Mouse (Mus musculus): Measurements from ENCODE around the gene Ntsr2. TPM values are rescaled to one million over a fixed set of nuclear protein-coding genes. Genes with fewer than 3 reads are reported as not detected.

Gene Ntsr2
- not detected in 2 replicates for polyA plus RNA-seq (2015; fragmentation: Nextera tagmentation; extraction: Ambion mirVana)

DNA sequence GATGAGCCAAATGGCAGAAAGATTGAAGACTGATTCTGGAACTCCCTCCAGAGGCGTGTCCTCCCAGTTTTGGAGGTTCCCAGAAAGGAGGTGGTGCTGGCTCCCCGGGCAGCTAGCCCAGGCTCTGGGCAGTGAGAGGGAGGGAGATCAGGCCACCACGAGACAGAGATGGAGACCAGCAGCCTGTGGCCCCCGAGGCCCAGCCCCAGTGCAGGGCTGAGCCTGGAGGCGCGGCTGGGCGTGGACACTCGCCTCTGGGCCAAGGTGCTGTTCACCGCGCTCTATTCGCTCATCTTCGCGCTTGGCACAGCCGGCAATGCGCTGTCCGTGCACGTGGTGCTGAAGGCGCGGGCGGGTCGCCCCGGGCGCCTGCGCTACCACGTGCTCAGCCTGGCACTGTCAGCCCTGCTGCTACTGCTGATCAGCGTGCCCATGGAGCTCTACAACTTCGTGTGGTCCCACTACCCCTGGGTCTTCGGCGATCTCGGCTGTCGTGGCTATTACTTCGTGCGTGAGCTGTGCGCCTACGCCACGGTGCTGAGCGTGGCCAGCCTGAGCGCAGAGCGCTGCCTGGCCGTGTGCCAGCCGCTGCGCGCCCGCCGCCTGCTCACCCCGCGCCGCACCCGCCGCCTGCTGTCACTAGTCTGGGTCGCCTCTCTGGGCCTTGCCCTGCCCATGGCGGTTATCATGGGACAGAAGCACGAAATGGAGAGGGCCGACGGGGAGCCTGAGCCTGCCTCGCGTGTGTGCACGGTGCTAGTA, at the start of gene Ntsr2:
Gene Ntsr2, plus strand, starts transcription at position 51 of the 762 bp plus-strand sequence.
- Histone ChIP-seq H3K4me3 (replicated peaks) (no peak within 1 kb of the TSS), H3K4me1 (replicated peaks) (no peaks in the 10 kb centered on the region), H3K36me3 (replicated peaks) (no peaks in the 10 kb centered on the region), H3K27me3 (peaks cover 36% of the 10 kb centered on the region), H3K9ac (no peak within 1 kb of the TSS), H3K27ac (replicated peaks) (no peak within 1 kb of the TSS), H3K4me2 (peak within 1 kb of the TSS; percentile 30), H3K9me3 (replicated peaks) (no peaks in the 10 kb centered on the region)
- WGBS (ENCODE audit: insufficient replicate concordance) = 6% methylated on average over 58 of the region's 58 CpGs
- peak; percentile 15; the same call in 1 of the 2 replicates for ATAC-seq (ENCODE audit: insufficient read depth)

DNA sequence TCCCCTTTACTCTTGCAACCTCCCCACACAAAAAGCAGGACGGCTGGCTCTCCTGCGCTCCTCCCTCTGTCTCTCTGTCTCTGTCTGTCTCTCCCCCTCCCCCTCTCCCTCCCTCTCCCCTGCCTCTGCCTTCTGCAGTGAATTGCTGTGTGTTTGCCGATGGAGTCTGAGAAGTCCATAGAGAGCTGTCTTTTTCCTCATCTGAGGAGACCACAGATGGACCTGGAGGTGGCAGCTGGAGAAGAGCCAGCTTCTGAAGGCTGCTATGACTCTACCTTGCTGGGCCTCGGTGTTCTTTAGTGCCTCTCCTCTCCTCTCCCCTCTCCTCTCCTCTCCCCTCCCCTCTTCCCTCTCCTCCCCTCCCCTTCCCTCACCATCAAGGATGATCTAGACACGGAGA, 47.6 kb upstream of the Ntsr2 start:
- Histone ChIP-seq H3K9ac (no peak overlapping the region), H3K4me3 (replicated peaks) (no peak overlapping the region), H3K36me3 (replicated peaks) (no peaks in the 10 kb centered on the region), H3K4me2 (no peak overlapping the region), H3K4me1 (replicated peaks) (no peaks in the 10 kb centered on the region), H3K27me3 (no peaks in the 10 kb centered on the region), H3K27ac (replicated peaks) (no peak overlapping the region), H3K9me3 (replicated peaks) (no peaks in the 10 kb centered on the region)
- no peak for ATAC-seq (ENCODE audit: insufficient read depth)
- 45% methylated on average over 5 of the region's 5 CpGs for WGBS (ENCODE audit: insufficient replicate concordance)

DNA sequence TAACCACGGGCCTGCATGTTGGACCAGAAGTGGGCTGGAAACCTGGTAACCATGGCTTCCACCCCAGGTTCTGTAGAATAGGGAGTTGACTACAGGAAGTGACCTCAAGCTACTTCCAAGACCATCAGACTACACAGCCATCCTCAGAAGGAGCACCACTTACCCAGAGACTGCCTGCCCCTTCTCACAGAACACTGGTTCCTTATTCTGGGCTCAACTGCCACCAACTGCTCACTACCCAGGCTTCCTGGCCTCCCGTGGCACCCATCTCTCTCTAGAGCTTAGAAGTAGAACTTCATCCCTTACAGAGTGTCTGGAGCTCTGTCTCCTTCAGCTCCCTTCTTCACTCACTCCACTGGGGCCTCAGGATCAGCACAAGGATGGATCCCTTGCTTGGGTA, 42.2 kb upstream of the Ntsr2 start, which contains the start of gene Lpin1:
Gene Lpin1, minus strand, starts transcription at position 31 of the 400 bp plus-strand sequence.
- Histone ChIP-seq H3K4me1 (replicated peaks) (no peaks in the 10 kb centered on the region), H3K27ac (replicated peaks) (no peak within 1 kb of the TSS), H3K36me3 (replicated peaks) (no peaks in the 10 kb centered on the region), H3K9ac (no peak within 1 kb of the TSS), H3K27me3 (no peaks in the 10 kb centered on the region), H3K4me2 (no peak within 1 kb of the TSS), H3K9me3 (replicated peaks) (no peaks in the 10 kb centered on the region), H3K4me3 (replicated peaks) (no peak within 1 kb of the TSS)
- no peak for ATAC-seq (ENCODE audit: insufficient read depth)
- WGBS (ENCODE audit: insufficient replicate concordance) = 47% methylated on average over 2 of the region's 2 CpGs

DNA sequence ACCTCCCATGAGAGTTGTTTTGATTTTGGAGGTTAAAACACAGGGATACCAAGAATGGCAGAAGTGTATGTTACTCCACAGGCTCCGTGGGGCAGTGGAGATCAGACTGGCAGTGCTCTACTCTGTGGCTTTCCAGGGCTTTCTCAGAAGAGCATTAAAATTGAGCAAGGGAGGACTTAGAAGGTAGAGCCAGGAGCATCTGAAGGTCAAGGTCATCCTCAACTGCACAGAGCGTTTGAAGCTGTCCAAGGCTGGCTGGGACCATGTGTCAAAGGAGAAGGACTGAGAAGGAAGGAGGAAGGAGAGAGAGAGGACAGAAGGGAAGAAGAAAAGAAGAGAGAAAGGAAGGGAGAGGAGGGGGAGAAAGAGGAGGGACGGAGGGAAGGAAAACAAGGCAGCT, 38.6 kb upstream of the Ntsr2 start:
- no peaks in the 10 kb centered on the region for H3K27me3 ChIP-seq
- H3K27ac ChIP-seq (replicated peaks) = no peak overlapping the region
- no peak overlapping the region for H3K9ac ChIP-seq
- H3K4me1 ChIP-seq (replicated peaks) = peaks cover 6% of the 10 kb centered on the region
- H3K9me3 ChIP-seq (replicated peaks) = no peaks in the 10 kb centered on the region
- no peak overlapping the region for H3K4me3 ChIP-seq (replicated peaks)
- no peaks in the 10 kb centered on the region for H3K36me3 ChIP-seq (replicated peaks)
- 32% methylated on average over 3 of the region's 3 CpGs for WGBS (ENCODE audit: insufficient replicate concordance)
- no peak for ATAC-seq (ENCODE audit: insufficient read depth)
- H3K4me2 ChIP-seq = no peak overlapping the region

DNA sequence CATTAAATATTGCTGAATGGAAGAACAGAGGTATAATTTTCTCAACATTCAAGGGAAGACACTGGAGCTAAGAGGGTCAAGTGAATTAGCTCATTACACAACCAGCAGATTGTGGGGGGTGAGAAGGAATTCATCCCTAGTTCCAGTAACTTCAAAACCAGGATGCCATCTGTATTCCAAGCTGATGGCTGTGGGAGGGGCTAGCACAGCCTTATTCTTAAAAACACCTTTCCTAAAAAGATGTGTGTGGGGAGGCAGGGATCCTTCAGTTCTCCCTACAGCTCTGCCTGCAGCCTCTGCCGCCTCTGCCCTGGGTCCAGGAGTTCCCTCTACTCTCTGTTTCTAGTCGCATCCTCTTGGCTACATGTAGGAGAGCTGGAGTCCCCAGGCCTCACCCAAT, 37.4 kb upstream of the Ntsr2 start:
- Histone ChIP-seq H3K27me3 (no peaks in the 10 kb centered on the region), H3K4me2 (no peak overlapping the region), H3K36me3 (replicated peaks) (no peaks in the 10 kb centered on the region), H3K9ac (no peak overlapping the region), H3K4me1 (replicated peaks) (peaks cover 10% of the 10 kb centered on the region), H3K27ac (replicated peaks) (no peak overlapping the region), H3K4me3 (replicated peaks) (no peak overlapping the region), H3K9me3 (replicated peaks) (no peaks in the 10 kb centered on the region)
- WGBS (ENCODE audit: insufficient replicate concordance) = 69% methylated on average over 2 of the region's 2 CpGs
- ATAC-seq (ENCODE audit: insufficient read depth) = no peak

DNA sequence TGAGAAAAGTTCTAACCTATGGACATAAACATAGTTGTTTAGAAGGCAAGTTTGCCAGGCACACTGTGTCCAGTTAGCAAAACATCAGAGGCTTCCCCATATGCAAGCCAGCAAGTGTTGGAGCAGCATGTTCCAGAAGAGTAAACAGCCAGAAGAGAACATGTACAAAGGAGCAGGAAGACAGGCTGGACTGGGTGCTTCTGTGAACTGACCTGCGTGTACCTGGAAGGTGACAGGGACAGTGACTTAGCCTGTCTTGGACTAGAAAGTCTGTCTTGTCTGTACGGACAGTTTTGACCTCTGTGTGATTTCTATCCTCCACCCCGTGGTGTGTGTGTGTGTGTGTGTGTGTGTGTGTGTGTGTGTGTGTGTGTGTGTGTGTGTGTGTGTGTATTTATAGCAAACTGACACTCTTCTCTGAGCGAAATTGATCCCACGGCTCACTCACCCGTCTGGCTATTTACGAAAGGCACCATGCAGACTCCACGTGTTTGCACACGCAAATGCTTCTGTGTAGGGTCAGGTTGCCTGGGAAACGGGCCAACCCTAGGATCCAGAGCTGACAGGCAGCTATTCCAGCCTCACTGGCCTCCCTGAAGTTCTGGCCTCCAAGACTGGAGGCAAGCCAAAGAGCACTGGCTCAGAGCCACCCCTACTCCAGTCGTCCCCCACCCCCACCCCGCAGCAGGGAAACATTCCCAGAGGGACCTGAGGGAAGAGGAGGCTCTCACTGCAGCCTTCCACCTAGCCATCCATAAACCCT, 34.5 kb upstream of the Ntsr2 start:
- Histone ChIP-seq H3K9ac (no peak overlapping the region), H3K36me3 (replicated peaks) (no peaks in the 10 kb centered on the region), H3K4me3 (replicated peaks) (no peak overlapping the region), H3K4me1 (replicated peaks) (peaks cover 10% of the 10 kb centered on the region), H3K27ac (replicated peaks) (peak overlapping the region; percentile 55), H3K9me3 (replicated peaks) (no peaks in the 10 kb centered on the region), H3K4me2 (no peak overlapping the region), H3K27me3 (no peaks in the 10 kb centered on the region)
- 44% methylated on average over 12 of the region's 12 CpGs for WGBS (ENCODE audit: insufficient replicate concordance)
- peak; percentile 87 for ATAC-seq (ENCODE audit: insufficient read depth)

DNA sequence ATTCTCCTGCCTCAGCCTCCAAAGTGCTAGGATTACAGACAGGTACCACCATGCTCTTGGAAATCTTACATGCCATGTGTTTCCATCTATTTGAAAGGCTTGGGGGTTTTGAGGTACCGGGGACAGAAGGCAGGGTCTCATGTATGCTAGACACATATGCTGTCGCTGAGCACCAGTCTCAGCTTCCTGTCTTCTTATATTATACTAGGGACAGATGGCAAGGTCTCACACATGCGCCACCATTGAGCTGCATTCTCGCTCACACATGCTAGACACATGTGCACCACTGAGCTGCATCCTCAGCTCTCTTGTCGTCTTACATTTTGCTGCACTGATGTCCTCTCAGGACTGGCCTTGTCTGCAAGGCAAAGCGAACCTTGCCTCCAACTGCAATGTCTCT, 33.7 kb upstream of the Ntsr2 start:
- no peak overlapping the region for H3K4me2 ChIP-seq
- H3K4me1 ChIP-seq (replicated peaks) = peaks cover 10% of the 10 kb centered on the region
- H3K4me3 ChIP-seq (replicated peaks) = no peak overlapping the region
- no peak for ATAC-seq (ENCODE audit: insufficient read depth)
- no peaks in the 10 kb centered on the region for H3K36me3 ChIP-seq (replicated peaks)
- H3K9ac ChIP-seq = no peak overlapping the region
- no peaks in the 10 kb centered on the region for H3K27me3 ChIP-seq
- H3K27ac ChIP-seq (replicated peaks) = no peak overlapping the region
- 61% methylated on average over 6 of the region's 6 CpGs for WGBS (ENCODE audit: insufficient replicate concordance)
- H3K9me3 ChIP-seq (replicated peaks) = no peaks in the 10 kb centered on the region

DNA sequence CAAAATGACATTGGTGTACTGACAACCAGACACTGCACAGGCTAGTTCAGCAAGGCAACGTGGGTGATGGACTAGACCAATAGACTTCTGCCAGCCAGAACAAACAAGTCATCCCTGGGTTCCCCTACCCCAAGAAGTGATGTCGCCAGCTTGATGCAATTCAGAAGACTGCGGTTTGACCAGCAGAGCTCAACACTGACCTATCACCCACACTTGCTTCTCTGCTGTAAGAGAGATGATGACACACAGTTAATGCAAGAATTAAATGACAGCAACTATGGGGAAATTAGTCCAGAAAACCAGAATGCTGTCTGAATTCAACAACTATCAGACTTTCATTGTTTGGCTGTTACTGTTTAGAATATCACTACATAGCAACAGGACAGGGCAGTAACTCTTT, 33.0 kb upstream of the Ntsr2 start:
- Histone ChIP-seq H3K9ac (no peak overlapping the region), H3K36me3 (replicated peaks) (no peaks in the 10 kb centered on the region), H3K9me3 (replicated peaks) (no peaks in the 10 kb centered on the region), H3K4me1 (replicated peaks) (peaks cover 10% of the 10 kb centered on the region), H3K4me2 (no peak overlapping the region), H3K27ac (replicated peaks) (no peak overlapping the region), H3K4me3 (replicated peaks) (no peak overlapping the region), H3K27me3 (no peaks in the 10 kb centered on the region)
- no peak for ATAC-seq (ENCODE audit: insufficient read depth)
- 53% methylated on average over 3 of the region's 3 CpGs for WGBS (ENCODE audit: insufficient replicate concordance)

DNA sequence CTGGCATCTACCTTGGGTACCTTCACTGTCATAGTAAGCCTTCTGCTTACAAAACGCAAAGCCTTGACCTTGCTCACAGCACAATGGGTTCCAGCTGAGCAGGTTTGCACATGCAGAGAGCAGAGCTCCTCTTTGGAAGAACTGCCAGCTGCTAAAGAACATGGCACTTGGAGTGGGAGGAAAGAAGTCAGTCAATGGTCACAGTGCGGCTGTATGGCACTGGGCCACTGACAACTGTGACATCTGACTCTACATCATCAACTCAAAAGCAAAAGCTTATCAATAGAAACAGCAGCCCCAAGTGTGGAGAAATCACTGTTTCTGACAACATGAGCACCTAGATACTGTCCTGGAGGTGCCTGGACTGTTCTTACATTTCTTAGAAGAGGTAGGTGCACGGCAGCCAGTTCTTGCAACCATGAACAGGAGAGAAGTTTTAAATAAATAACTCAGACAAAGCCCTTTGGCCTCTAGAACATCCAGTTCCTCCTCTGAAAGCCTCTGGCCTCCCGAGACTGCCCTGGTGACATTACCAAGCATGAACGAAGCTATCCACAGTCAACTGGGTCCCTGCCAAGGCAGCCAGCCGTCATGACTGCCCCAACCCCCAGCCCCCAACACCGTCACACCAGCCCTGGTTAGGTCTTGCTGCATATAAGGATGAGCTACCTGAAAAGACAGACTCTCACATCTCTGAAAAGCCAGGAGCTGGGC, 22.9 kb upstream of the Ntsr2 start:
- Histone ChIP-seq H3K27me3 (no peaks in the 10 kb centered on the region), H3K4me1 (replicated peaks) (no peaks in the 10 kb centered on the region), H3K27ac (replicated peaks) (no peak overlapping the region), H3K4me2 (no peak overlapping the region), H3K4me3 (replicated peaks) (no peak overlapping the region), H3K9ac (no peak overlapping the region), H3K36me3 (replicated peaks) (no peaks in the 10 kb centered on the region), H3K9me3 (replicated peaks) (no peaks in the 10 kb centered on the region)
- WGBS (ENCODE audit: insufficient replicate concordance) = 48% methylated on average over 7 of the region's 7 CpGs
- ATAC-seq (ENCODE audit: insufficient read depth) = no peak

DNA sequence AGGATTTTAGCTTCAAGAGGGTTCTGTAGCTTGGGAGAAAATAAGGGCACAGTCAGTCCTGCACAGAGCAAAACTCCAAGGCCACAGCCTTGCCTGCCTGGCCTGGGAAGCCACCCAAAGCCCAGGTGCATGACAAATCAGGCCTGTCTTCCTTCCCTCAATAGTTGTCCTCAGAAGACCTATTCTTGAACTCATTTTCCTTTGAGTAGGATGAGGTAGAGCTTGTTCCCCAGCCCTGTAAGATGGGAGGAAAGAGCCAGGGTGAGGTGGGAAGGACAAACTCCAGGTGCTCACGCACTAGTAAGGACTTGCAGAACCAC, 22.4 kb upstream of the Ntsr2 start:
- H3K9me3 ChIP-seq (replicated peaks) = no peaks in the 10 kb centered on the region
- no peaks in the 10 kb centered on the region for H3K27me3 ChIP-seq
- no peaks in the 10 kb centered on the region for H3K4me1 ChIP-seq (replicated peaks)
- no peak overlapping the region for H3K27ac ChIP-seq (replicated peaks)
- no peak overlapping the region for H3K4me2 ChIP-seq
- no peak for ATAC-seq (ENCODE audit: insufficient read depth)
- WGBS (ENCODE audit: insufficient replicate concordance) = 86% methylated on average over 1 of the region's 1 CpGs
- no peaks in the 10 kb centered on the region for H3K36me3 ChIP-seq (replicated peaks)
- H3K9ac ChIP-seq = no peak overlapping the region
- H3K4me3 ChIP-seq (replicated peaks) = no peak overlapping the region

DNA sequence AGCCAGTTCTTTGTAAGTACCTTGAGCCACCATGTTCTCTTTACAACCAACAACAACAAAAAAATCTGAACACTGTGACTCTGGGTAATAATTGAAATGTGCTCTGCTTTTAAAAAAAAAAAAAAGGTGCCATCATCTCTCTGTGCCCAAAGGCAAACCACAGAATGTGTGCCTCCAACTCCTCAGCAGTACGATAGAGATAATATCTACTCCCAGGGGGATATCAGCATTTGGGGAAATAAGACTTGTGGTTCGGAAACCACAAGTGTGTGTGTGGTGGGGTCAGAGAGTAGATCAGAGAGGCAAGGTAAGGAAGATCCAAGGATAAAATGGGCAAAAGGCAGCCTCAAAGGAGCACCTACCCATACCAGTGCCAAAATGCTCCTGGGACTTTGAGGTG, 21.8 kb upstream of the Ntsr2 start:
- Histone ChIP-seq H3K9me3 (replicated peaks) (no peaks in the 10 kb centered on the region), H3K36me3 (replicated peaks) (no peaks in the 10 kb centered on the region), H3K4me2 (no peak overlapping the region), H3K27ac (replicated peaks) (no peak overlapping the region), H3K27me3 (no peaks in the 10 kb centered on the region), H3K4me3 (replicated peaks) (no peak overlapping the region), H3K9ac (no peak overlapping the region), H3K4me1 (replicated peaks) (no peaks in the 10 kb centered on the region)
- ATAC-seq (ENCODE audit: insufficient read depth) = no peak
- WGBS (ENCODE audit: insufficient replicate concordance) = 12% methylated on average over 2 of the region's 2 CpGs

Data from liver, embryonic 15.5 days (tissue).